In the genomic region with DNA sequence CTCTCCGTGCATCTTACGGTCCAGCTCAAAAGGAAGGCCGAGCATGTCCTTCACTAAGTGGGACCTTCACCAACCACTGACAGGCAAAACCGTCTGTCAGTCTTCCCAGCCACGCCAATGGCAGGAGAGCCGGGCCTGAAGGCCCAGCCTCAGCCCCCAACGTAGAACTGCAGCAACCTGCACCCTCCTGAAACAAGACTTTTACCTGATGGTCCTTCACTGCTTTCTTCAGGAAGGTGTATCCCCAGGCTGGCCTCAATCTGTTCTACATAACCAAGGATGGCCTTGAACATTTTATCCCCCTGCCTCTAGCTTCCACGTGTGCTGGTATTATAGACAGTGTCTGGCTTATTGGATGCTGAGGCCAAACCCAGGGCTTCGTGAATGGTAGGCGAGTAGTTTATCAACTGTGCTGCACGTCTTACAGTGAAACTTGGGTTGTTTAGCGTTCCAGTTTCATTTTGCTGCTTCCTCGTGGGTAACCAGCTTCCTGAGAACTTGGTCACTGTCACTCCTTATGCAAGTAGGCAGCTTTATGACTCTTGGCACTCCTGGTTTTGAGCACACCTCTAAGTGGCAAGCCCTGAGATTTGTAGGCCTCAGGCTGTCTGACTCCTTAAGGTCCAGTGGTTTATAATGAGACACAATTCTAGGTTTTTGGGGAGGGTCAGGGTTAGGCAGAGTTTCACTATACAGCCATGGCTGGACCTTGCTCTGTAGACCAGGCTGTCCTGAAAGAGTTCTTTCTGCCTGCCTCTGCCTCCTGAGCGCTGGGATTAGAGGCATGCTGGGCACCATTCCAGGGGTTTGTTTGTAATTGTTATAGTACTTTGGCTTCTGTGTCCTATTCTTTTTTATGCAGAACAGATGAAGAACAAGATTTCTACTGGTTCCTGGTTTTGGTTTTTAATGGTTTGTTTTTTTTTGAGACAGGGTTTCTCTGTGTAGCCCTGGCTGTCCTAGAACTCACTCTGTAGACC, we compare ENCODE assay signal across 26 mouse cellular contexts. TPM values are rescaled to one million over a fixed set of nuclear protein-coding genes. Genes with fewer than 3 reads are reported as not detected.
DNase-seq lines count a peak whose midpoint lies in the region; ATAC-seq and TF ChIP-seq lines count a peak whose summit lies in the region.
"Had no signal": no experiment of that assay in that cellular context is flagged by ENCODE, and none has a peak within 500 bp of the region (broad histone marks: within the 10 kb centered on the region; RNA-seq: fewer than 3 reads in every experiment).

No protein-coding gene starts in this region.

- H3K27me3 ChIP-seq in kidney, embryonic 15.5 days: no peaks in the 10 kb centered on the region
- no peaks in the 10 kb centered on the region for H3K27me3 ChIP-seq in megakaryocyte, embryonic 14.5 days (replicated peaks)
- no peaks in the 10 kb centered on the region for H3K27me3 ChIP-seq in small intestine, adult 2 months (ENCODE audit: control insufficient read depth, insufficient read depth, low read length)
- H3K27me3 ChIP-seq: embryonic facial prominence, embryonic 13.5 days; forebrain, embryonic 12.5 days; heart, embryonic 15.5 days had no signal

- TF ChIP-seq CTCF in small intestine, adult 2 months (IDR thresholded peaks at IDR 0.05; ENCODE audit: extremely low read depth, insufficient read length, insufficient replicate concordance, low read depth, low read length): no peak

- H3K9me3 ChIP-seq in kidney, embryonic 15.5 days (replicated peaks): no peaks in the 10 kb centered on the region
- H3K9me3 ChIP-seq in megakaryocyte, embryonic 14.5 days: no peaks in the 10 kb centered on the region
- H3K9me3 ChIP-seq: embryonic facial prominence, embryonic 13.5 days; forebrain, embryonic 12.5 days; heart, embryonic 15.5 days; hindbrain, embryonic 10.5 days had no signal

- TF ChIP-seq POLR2A in small intestine, adult 2 months (IDR thresholded peaks at IDR 0.05; ENCODE audit: low read depth, low read length): no peak

- H3K9ac ChIP-seq in kidney, embryonic 15.5 days: no peak overlapping the region
- H3K9ac ChIP-seq: embryonic facial prominence, embryonic 13.5 days; forebrain, embryonic 12.5 days; heart, embryonic 15.5 days had no signal

- H3K4me1 ChIP-seq in kidney, embryonic 15.5 days: no peaks in the 10 kb centered on the region
- H3K4me1 ChIP-seq in megakaryocyte, embryonic 14.5 days: peaks cover 37% of the 10 kb centered on the region
- H3K4me1 ChIP-seq in small intestine, adult 2 months (ENCODE audit: control insufficient read depth, insufficient read depth, insufficient read length, low read length): peaks cover 27% of the 10 kb centered on the region
- H3K4me1 ChIP-seq: embryonic facial prominence, embryonic 13.5 days; forebrain, embryonic 12.5 days; hindbrain, embryonic 10.5 days had no signal

- no peak overlapping the region for H3K27ac ChIP-seq in kidney, embryonic 15.5 days
- peak overlapping the region; percentile 93 for H3K27ac ChIP-seq in small intestine, adult 2 months (ENCODE audit: insufficient read depth, low read depth, low read length)
- H3K27ac ChIP-seq: embryonic facial prominence, embryonic 13.5 days; forebrain, embryonic 12.5 days; heart, adult 2 months; heart, embryonic 15.5 days; hindbrain, embryonic 10.5 days had no signal

- H3K36me3 ChIP-seq in kidney, embryonic 15.5 days: no peaks in the 10 kb centered on the region
- H3K36me3 ChIP-seq in megakaryocyte, embryonic 14.5 days (replicated peaks; ENCODE audit: low read length): no peaks in the 10 kb centered on the region
- H3K36me3 ChIP-seq in small intestine, adult 2 months (ENCODE audit: control insufficient read depth, insufficient read depth, low read length): no peaks in the 10 kb centered on the region
- H3K36me3 ChIP-seq: embryonic facial prominence, embryonic 13.5 days; forebrain, embryonic 12.5 days; heart, embryonic 15.5 days; hindbrain, embryonic 10.5 days had no signal

- no peak overlapping the region for H3K4me2 ChIP-seq in kidney, embryonic 15.5 days
- H3K4me2 ChIP-seq: embryonic facial prominence, embryonic 13.5 days; forebrain, embryonic 12.5 days; heart, embryonic 11.5 days; heart, embryonic 15.5 days had no signal

- peak; percentile 61 for DNase-seq in heart, adult 11 months
- no peak for DNase-seq in heart, postnatal 14 days
- peak; percentile 37 to 44 for DNase-seq in kidney, postnatal 25 days
- no peak for DNase-seq in spleen, postnatal 14 days (ENCODE audit: low spot score in 2 of 2)
- DNase-seq: adrenal gland, postnatal 14 days; cerebellum, adult 11-12 months; cerebellum, adult 9-11 months; cerebellum, postnatal 36 days; gastrocnemius, postnatal 10 days; heart, adult 2 months had no signal

- no peak overlapping the region for H3K4me3 ChIP-seq in kidney, embryonic 15.5 days (replicated peaks)
- H3K4me3 ChIP-seq in megakaryocyte, embryonic 14.5 days (replicated peaks): peak overlapping the region; percentile 8
- no peak overlapping the region for H3K4me3 ChIP-seq in small intestine, adult 2 months (ENCODE audit: low read depth, low read length)
- H3K4me3 ChIP-seq: embryonic facial prominence, embryonic 13.5 days; forebrain, embryonic 12.5 days; heart, adult 2 months; heart, embryonic 15.5 days; hindbrain, embryonic 10.5 days had no signal

- 91% methylated on average over 14 of the region's 14 CpGs for WGBS in kidney, embryonic 15.5 days
- WGBS in small intestine, adult 2 months: 49% methylated on average over 14 of the region's 14 CpGs

- no peak for ATAC-seq in kidney, embryonic 15.5 days (replicated peaks; ENCODE audit: low FRiP score)
- ATAC-seq in megakaryocyte, adult 5-6 weeks (ENCODE audit: poor library complexity, severe bottlenecking): no peak
- ATAC-seq: forebrain, embryonic 16.5 days had no signal

- intact Hi-C loops in heart, postnatal 14 days (cut with DNase I): no loop called here

RNA-seq across cellular contexts. Expression of a gene that starts 11.9 kb away (rescaled TPM):
- total RNA-seq in heart, postnatal 14 days (2021): not detected
- polyA plus RNA-seq in kidney, embryonic 15.5 days (2015; fragmentation: Nextera tagmentation; extraction: Ambion mirVana): 0.34 TPM in 1 of 2 replicates, not detected in the other
- not detected in 2 replicates for polyA plus RNA-seq in megakaryocyte, embryonic 14.5 days (2012; ENCODE audit: insufficient read depth, low replicate concordance)
- total RNA-seq in megakaryocyte, adult 5-6 weeks (2015): 0.46 TPM in 1 of 2 replicates, not detected in the other
- 0.88 TPM in 1 of 2 replicates, not detected in the other for total RNA-seq in megakaryocyte, adult 5-6 weeks (2017)
- 1.4 and 4.1 TPM in 2 replicates for polyA plus RNA-seq in small intestine, adult 2 months (2012; rRNA removed)
- total RNA-seq: adrenal gland, postnatal 14 days; gastrocnemius, postnatal 4 days; heart, adult 2 months; heart, postnatal 25 days had no signal
- polyA plus RNA-seq: C2C12; forebrain, embryonic 12.5 days; forebrain, embryonic 16.5 days; frontal cortex, adult 2 months; heart, adult 2 months; heart, embryonic 11.5 days; heart, embryonic 15.5 days; hindbrain, embryonic 10.5 days had no signal

RNA-seq across cellular contexts. Expression of a gene that starts 25.6 kb away (rescaled TPM):
- not detected for total RNA-seq in heart, postnatal 14 days (2021)
- polyA plus RNA-seq in kidney, embryonic 15.5 days (2015; fragmentation: Nextera tagmentation; extraction: Ambion mirVana): not detected in 2 replicates
- polyA plus RNA-seq in megakaryocyte, embryonic 14.5 days (2012; ENCODE audit: insufficient read depth, low replicate concordance): 0.08 TPM in 1 of 2 replicates, not detected in the other
- total RNA-seq in megakaryocyte, adult 5-6 weeks (2015): not detected in 2 replicates
- total RNA-seq in megakaryocyte, adult 5-6 weeks (2017): not detected in 2 replicates
- 0.05 TPM in 1 of 2 replicates, not detected in the other for polyA plus RNA-seq in small intestine, adult 2 months (2012; rRNA removed)
- total RNA-seq: adrenal gland, adult 18-20 months; adrenal gland, postnatal 14 days; gastrocnemius, postnatal 10 days; gastrocnemius, postnatal 4 days; heart, adult 2 months; heart, postnatal 25 days had no signal
- polyA plus RNA-seq: embryonic facial prominence, embryonic 13.5 days; forebrain, embryonic 12.5 days; forebrain, embryonic 16.5 days; frontal cortex, adult 2 months; heart, adult 2 months; heart, embryonic 11.5 days; heart, embryonic 15.5 days; hindbrain, embryonic 10.5 days had no signal

RNA-seq across cellular contexts. Expression of a gene that starts 29.5 kb away (rescaled TPM):
- not detected for total RNA-seq in heart, postnatal 14 days (2021)
- 0.06 TPM in 1 of 2 replicates, not detected in the other for polyA plus RNA-seq in kidney, embryonic 15.5 days (2015; fragmentation: Nextera tagmentation; extraction: Ambion mirVana)
- polyA plus RNA-seq in megakaryocyte, embryonic 14.5 days (2012; ENCODE audit: insufficient read depth, low replicate concordance): not detected in 2 replicates
- not detected in 2 replicates for total RNA-seq in megakaryocyte, adult 5-6 weeks (2015)
- total RNA-seq in megakaryocyte, adult 5-6 weeks (2017): not detected in 2 replicates
- polyA plus RNA-seq in small intestine, adult 2 months (2012; rRNA removed): 152 and 325 TPM in 2 replicates
- total RNA-seq: adrenal gland, postnatal 14 days; gastrocnemius, postnatal 10 days; gastrocnemius, postnatal 4 days; heart, adult 2 months; heart, postnatal 25 days; MEL had no signal
- polyA plus RNA-seq: C2C12; forebrain, embryonic 12.5 days; forebrain, embryonic 16.5 days; frontal cortex, adult 2 months; heart, adult 2 months; heart, embryonic 11.5 days; heart, embryonic 15.5 days; hindbrain, embryonic 10.5 days had no signal

RNA-seq across cellular contexts. Expression of a gene that starts 53.0 kb away (rescaled TPM):
- total RNA-seq in heart, postnatal 14 days (2021): not detected
- 0.09 TPM in 1 of 2 replicates, not detected in the other for polyA plus RNA-seq in kidney, embryonic 15.5 days (2015; fragmentation: Nextera tagmentation; extraction: Ambion mirVana)
- not detected in 2 replicates for polyA plus RNA-seq in megakaryocyte, embryonic 14.5 days (2012; ENCODE audit: insufficient read depth, low replicate concordance)
- total RNA-seq in megakaryocyte, adult 5-6 weeks (2015): not detected in 2 replicates
- not detected in 2 replicates for total RNA-seq in megakaryocyte, adult 5-6 weeks (2017)
- polyA plus RNA-seq in small intestine, adult 2 months (2012; rRNA removed): not detected in 2 replicates
- total RNA-seq: adrenal gland, adult 18-20 months; adrenal gland, postnatal 14 days; heart, adult 2 months; heart, postnatal 25 days had no signal
- polyA plus RNA-seq: forebrain, embryonic 12.5 days; forebrain, embryonic 16.5 days; heart, adult 2 months; heart, embryonic 15.5 days; hindbrain, embryonic 10.5 days had no signal

RNA-seq across cellular contexts. Expression of a gene that starts 53.7 kb away (rescaled TPM):
- total RNA-seq in heart, postnatal 14 days (2021): under 1 TPM in 1 of 2 experiments, not detected in 1; 0.29 TPM
- polyA plus RNA-seq in kidney, embryonic 15.5 days (2015; fragmentation: Nextera tagmentation; extraction: Ambion mirVana): 0.28 and 0.31 TPM in 2 replicates
- 28.5 and 38.2 TPM in 2 replicates for polyA plus RNA-seq in megakaryocyte, embryonic 14.5 days (2012; ENCODE audit: insufficient read depth, low replicate concordance)
- 52.3 and 53.9 TPM in 2 replicates for total RNA-seq in megakaryocyte, adult 5-6 weeks (2015)
- total RNA-seq in megakaryocyte, adult 5-6 weeks (2017): 14.8 and 17.3 TPM in 2 replicates
- 41.0 and 57.7 TPM in 2 replicates for polyA plus RNA-seq in small intestine, adult 2 months (2012; rRNA removed)
- total RNA-seq: gastrocnemius, postnatal 10 days; gastrocnemius, postnatal 4 days had no signal
- polyA plus RNA-seq: C2C12; forebrain, embryonic 12.5 days; forebrain, embryonic 16.5 days; heart, embryonic 11.5 days; hindbrain, embryonic 10.5 days had no signal

Comparison
In these comparisons a context has a peak if more than half of its experiments do, and no peak if none do; other contexts are left out.
1. DNase-seq: peak in heart, adult 11 months (single experiment) and kidney, postnatal 25 days (2 of 2); none in heart, postnatal 14 days (0 of 2) and spleen, postnatal 14 days (0 of 2).
2. RNA of a gene that starts 29.5 kb away (polyA plus RNA-seq): 152 to 325 TPM in small intestine, adult 2 months; 0.06 TPM in kidney, embryonic 15.5 days and not detected in megakaryocyte, embryonic 14.5 days; every median in the first group is over 100 times any median in the second.